Mouse (Mus musculus) Patski (cell line): Measurements from ENCODE around the gene Cst9. TPM values are rescaled to one million over a fixed set of nuclear protein-coding genes. Genes with fewer than 3 reads are reported as not detected.

Source experiments
- ATAC-seq: fragments of 100-300 bp; one replicate; pipeline ENCODE4 v1.8.0; 2021
- CTCF ChIA-PET: fragments of 350-600 bp; sonication (Branson Sonifier 250); formaldehyde crosslinking; loops from one replicate; lab custom pipeline; 2022; ENCODE audit warnings: inconsistent platforms; lab: Charles Lee
- POLR2A ChIA-PET: fragments of 350-600 bp; sonication (Branson Sonifier 250); formaldehyde crosslinking; loops from one replicate; lab custom pipeline; 2022; ENCODE audit warnings: antibody characterized with exemption, inconsistent platforms; lab: Charles Lee
- DNase-seq: peaks from one replicate; pipeline ENCODE4 v3.0.0-alpha.2; 2011; ENCODE audit warnings: low read depth, low spot score
- H3K27me3 ChIP-seq: fragments of 371-371 bp; one replicate; pipeline ENCODE4 v1.5.1; 2021
- CTCF ChIP-seq: fragments of 100-300 bp; IDR thresholded peaks from one replicate; pipeline ENCODE4 v1.5.1; 2021
- in situ Hi-C: fragments of 300-500 bp; cut with MboI; formaldehyde crosslinking; loops from 3 replicates; pipeline ENCODE4 v1.11.1; 2018; ENCODE audit warnings: low pct_unique_long_range_greater_than_20kb, mixed read lengths
- polyA plus RNA-seq: library from polyadenylated mRNA; unstranded; gene quantifications from one replicate; pipeline ENCODE4 v1.2.3, GENCODE M21; 2021

The Cst9 gene
- polyA plus RNA-seq, 1 experiment from 2014 or later = not detected

DNA sequence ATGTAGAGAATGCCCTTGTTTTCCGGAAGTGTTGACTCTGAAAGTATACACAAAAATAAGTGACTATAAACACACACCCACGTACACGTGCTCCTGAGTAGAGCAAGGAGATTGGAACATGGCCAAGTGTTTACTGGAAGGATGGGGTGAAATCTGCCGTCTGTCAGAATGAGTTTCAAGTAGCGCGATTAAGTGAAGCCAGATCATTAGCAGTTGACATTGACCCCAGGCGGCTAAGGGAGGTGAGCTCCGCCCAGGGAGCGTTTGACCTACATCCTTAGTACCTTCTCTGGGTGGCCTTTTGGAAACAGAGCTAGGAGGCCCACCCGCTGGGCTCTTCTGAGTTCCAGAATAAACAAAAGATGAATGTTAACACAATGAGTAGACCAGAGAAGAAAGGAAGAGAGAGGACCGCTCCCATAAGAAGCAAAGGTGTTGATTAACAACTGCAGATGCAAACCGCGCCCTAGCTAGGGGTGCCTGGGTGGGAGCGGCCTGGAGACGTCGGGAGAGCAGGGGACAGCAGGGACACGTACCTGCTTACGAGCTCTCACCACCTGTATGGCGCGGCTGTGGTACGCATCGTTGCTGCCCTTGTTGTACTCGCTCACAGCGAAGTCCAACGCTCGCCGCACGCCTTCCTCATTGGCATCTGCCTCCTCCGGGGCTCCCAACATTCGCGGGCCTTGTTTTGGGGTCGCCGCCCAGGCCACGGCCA, 39.8 kb downstream of the Cst9 start:
- no peak for TF ChIP-seq CTCF
- CTCF ChIA-PET = interaction anchor here (0.7 to 4.3 kb wide), 7 partner anchors 12 to 35 kb away, joined by 3 to 28 read pairs (median 12); partner anchors contain the start of gene 9230104L09Rik
- DNase-seq = no peak
- POLR2A ChIA-PET = interaction anchor here (1.0 to 3.0 kb wide), 5 partner anchors 15 to 26 kb away, joined by 4 to 11 read pairs (median 7); no protein-coding TSS in a partner anchor
- H3K27me3 ChIP-seq = no peaks in the 10 kb centered on the region
- in situ Hi-C loops = loop anchor here (25.0 kb wide), 1 partner anchor 687 kb away; no protein-coding TSS in a partner anchor
- ATAC-seq = peak; percentile 4

DNA sequence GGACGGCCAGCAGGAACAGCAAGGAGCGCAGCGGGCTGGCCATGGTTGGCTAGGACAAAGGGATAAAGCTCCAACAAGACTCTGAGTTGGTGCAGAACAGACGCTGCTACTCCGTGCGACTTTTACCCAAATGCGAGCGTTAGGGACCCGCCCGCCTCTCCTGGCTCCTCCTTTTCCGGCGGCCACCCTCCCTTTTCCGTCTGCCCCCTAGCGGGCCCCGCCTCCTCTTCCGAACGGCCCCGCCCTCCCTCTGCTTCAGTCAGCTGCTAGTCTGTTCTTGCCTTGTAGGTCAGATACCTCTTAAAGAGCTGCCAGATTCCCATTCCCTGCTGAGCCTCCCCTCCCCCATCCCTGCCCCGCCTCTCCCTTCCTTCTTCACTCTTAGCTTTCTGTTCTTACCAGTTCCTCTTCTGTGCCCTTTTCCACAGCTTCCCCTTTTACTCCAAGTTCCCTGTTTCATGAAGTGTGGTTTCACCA, 40.4 kb downstream of the Cst9 start, which contains the start of gene Cst3:
Gene Cst3 (minus strand): TSS at position 358 of the 477 bp plus-strand sequence.
- ChIA-PET CTCF (interaction anchor here (0.7 to 4.3 kb wide), 7 partner anchors 12 to 34 kb away, joined by 3 to 28 read pairs (median 12); partner anchors contain the start of gene 9230104L09Rik), POLR2A (interaction anchor here (1.2 to 3.0 kb wide), 4 partner anchors 15 to 25 kb away, joined by 4 to 11 read pairs (median 8); no protein-coding TSS in a partner anchor)
- ATAC-seq = peak; percentile 79
- no peak for TF ChIP-seq CTCF
- DNase-seq = peak; percentile 38
- in situ Hi-C loops = loop anchor here (25.0 kb wide), 1 partner anchor 688 kb away; no protein-coding TSS in a partner anchor
- no peaks in the 10 kb centered on the region for H3K27me3 ChIP-seq

DNA sequence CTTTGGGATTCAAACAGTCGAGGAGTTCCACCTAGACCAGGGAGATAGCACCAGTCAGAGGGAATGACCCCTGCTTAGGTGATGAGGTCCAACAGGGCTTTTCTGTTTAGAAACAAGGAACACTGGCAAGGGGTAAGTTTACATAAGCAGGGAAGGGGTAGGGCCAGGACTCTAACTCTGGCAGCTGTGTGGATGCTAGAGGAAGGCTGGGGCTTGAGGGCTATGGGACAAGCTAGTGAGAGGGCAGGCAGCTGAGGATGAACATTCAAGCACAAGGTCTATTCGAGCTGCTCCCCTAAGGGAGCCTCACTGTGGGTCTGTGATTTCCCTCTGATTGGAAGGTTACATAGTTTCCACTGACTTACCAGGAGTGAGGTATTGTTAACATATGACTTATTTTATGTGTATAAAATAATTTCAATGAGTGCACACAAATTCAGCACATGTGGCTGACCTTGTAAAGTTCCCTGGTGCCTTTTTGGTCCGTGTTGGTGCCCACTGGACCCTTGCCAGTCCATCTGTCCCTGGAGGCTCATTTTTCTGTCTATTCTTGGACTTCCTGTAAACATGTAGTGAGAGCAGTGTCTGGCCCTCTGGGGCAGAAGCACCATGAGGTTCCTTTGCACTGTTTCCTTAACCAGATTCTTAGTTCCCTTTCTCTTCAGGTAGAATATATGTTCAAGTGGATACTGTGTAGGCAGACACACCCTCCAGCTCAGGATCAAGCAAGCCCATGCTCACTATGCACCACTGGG, 42.2 kb downstream of the Cst9 start:
- no peak for TF ChIP-seq CTCF
- no peaks in the 10 kb centered on the region for H3K27me3 ChIP-seq
- ChIA-PET CTCF (interaction anchor here (1.3 to 4.0 kb wide), 6 partner anchors 9 to 26 kb away, joined by 4 to 22 read pairs (median 4); no protein-coding TSS in a partner anchor), POLR2A (no interaction called here)
- no peak for ATAC-seq
- DNase-seq = no peak
- in situ Hi-C loops = loop anchor here (25.0 kb wide), 1 partner anchor 690 kb away; no protein-coding TSS in a partner anchor

DNA sequence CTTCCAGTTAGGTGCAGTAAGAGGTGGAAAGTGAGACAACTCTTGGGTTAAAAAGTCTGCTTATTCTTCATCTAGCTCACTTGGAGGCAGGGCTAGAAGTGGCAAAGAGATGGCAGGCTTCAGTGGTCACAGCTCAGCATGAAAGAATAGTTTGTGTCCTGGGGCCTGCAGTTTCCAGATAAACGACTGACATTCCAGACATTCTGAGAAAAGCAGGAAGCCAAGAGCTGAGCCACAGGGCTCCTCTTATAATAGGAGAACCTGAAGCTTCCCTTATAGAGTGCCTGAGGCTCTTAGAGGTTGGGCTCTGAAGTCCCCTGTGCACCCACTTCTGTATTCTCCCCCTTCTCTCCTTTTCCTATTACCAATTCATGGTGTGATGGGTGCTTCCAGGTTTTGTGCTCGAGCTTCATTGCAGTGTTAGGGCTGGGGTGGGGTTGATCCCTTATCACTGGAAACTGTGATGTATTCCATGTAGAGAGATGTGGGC, 43.7 kb downstream of the Cst9 start:
- DNase-seq (no peak), ATAC-seq (peak; percentile 83)
- CTCF ChIA-PET = interaction anchor here (1.1 to 4.7 kb wide), 6 partner anchors 13 to 27 kb away, joined by 3 to 22 read pairs (median 10); no protein-coding TSS in a partner anchor
- POLR2A ChIA-PET = no interaction called here
- in situ Hi-C loops = loop anchor here (25.0 kb wide), 1 partner anchor 691 kb away; no protein-coding TSS in a partner anchor
- TF ChIP-seq CTCF = no peak
- no peaks in the 10 kb centered on the region for H3K27me3 ChIP-seq

DNA sequence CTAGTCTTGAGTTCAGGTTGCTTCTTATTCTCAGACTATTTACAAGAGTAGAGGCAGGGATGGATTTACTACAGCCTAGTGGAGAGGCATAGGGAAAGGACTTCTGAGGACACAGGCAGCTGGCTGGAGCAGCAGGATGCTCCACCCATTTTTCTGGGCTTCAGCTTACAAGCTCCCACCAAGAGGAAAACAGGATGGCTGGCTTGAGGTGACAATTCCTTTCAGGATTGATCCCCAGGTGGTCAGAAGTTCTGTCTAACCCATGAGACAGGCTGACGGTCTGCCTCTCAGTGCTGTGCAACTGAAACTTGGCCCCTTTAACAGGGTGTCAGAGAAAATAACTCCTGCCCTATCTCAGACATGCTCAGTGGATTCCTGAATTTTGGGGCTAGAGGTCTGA, 44.3 kb downstream of the Cst9 start:
- no peak for TF ChIP-seq CTCF
- CTCF ChIA-PET = interaction anchor here (0.9 to 4.7 kb wide), 8 partner anchors 9 to 28 kb away, joined by 3 to 22 read pairs (median 6); no protein-coding TSS in a partner anchor
- no peaks in the 10 kb centered on the region for H3K27me3 ChIP-seq
- in situ Hi-C loops = loop anchor here (25.0 kb wide), 1 partner anchor 692 kb away; no protein-coding TSS in a partner anchor
- ATAC-seq (peak; percentile 1), DNase-seq (no peak)
- POLR2A ChIA-PET = interaction anchor here (1.5 kb wide), 1 partner anchor 23 kb away, joined by 3 read pairs; no protein-coding TSS in a partner anchor

DNA sequence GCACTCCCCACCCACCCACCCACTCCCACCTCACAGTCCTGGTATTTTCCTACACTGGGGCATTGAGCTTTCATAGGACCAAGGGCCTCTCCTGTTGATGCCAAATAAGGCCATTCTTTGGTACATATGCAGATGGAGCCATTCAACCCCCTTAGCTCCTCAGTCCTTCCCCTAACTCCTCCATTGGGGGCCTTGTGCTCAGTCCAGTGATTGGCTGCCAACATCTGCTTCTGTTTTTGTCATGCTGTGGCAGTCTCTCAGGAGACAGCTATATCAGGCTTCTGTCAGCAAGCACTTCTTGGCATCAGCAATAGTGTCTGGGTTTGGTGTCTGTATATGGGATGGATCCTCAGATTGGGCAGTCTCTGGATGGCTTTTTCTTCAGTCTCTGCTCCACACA, 49.8 kb downstream of the Cst9 start:
- POLR2A ChIA-PET = no interaction called here

More for the DNA sequence above, 49.8 kb downstream of the Cst9 start:
- CTCF ChIA-PET = no interaction called here
- DNase-seq = no peak
- in situ Hi-C loops = loop anchor here (25.0 kb wide), 1 partner anchor 697 kb away; no protein-coding TSS in a partner anchor
- TF ChIP-seq CTCF = no peak
- ATAC-seq = no peak
- no peaks in the 10 kb centered on the region for H3K27me3 ChIP-seq

Other genes starting within 250 kb of the Cst9 start
- 30.5 TPM for gene Nxt1, start 162.5 kb upstream of the Cst9 start, polyA plus RNA-seq
- 27.8 TPM for gene Gzf1, start 154.1 kb upstream of the Cst9 start, polyA plus RNA-seq
- 4.3 TPM for gene Napb, start 102.7 kb upstream of the Cst9 start, polyA plus RNA-seq
- gene Cstl1, start 84.8 kb upstream of the Cst9 start, polyA plus RNA-seq = not detected
- gene Cst11, start 63.6 kb upstream of the Cst9 start, polyA plus RNA-seq = not detected
- gene 8030411F24Rik, start 53.1 kb upstream of the Cst9 start, polyA plus RNA-seq = not detected
- not detected for gene Cst12, start 45.8 kb upstream of the Cst9 start, polyA plus RNA-seq
- gene Cst8, start 36.4 kb upstream of the Cst9 start, polyA plus RNA-seq = not detected
- not detected for gene Cst13, start 15.1 kb upstream of the Cst9 start, polyA plus RNA-seq
- gene 9230104L09Rik, start 29.9 kb downstream of the Cst9 start, polyA plus RNA-seq = not detected
- 1,093 TPM for gene Cst3, start 40.5 kb downstream of the Cst9 start, polyA plus RNA-seq
- gene Gm1330, start 168.1 kb downstream of the Cst9 start, polyA plus RNA-seq = not detected
- not detected for gene Gm10750, start 182.1 kb downstream of the Cst9 start, polyA plus RNA-seq